Mouse (Mus musculus) heart, postnatal 0 days (tissue): ENCODE results near the gene Efcab9.

Source experiments
- CTCF ChIP-seq: IDR thresholded peaks from 2 replicates; pipeline ENCODE4 v1.5.1; 2016; ENCODE audit warnings: antibody characterized with exemption, control low read depth, low read depth
- EP300 ChIP-seq: IDR thresholded peaks from 2 replicates; pipeline ENCODE4 v1.6.1; 2016; ENCODE audit warnings: antibody characterized with exemption, low read depth

- TF ChIP-seq EP300 = no peak
- no peak for TF ChIP-seq CTCF
Observed at GRCm38 (mm10) chr11:32503711-32504110, 28.2 kb downstream of the Efcab9 start.
